Mouse (Mus musculus) ES-Bruce4 (cell line): Measurements from ENCODE around the gene Mapre3. TPM values are rescaled to one million over a fixed set of nuclear protein-coding genes. Genes with fewer than 3 reads are reported as not detected.

ENCODE experiments used
- H3K27ac ChIP-seq: 2 replicates; pipeline ENCODE4 v1.5.1; 2012; ENCODE audit warnings: low read length, inconsistent platforms; ENCODE audit not compliant: insufficient read depth
- H3K27me3 ChIP-seq: 2 replicates; pipeline ENCODE4 v1.6.1; 2012; ENCODE audit warnings: mild to moderate bottlenecking, low read length, inconsistent platforms; ENCODE audit not compliant: control insufficient read depth, poor library complexity, insufficient read depth, severe bottlenecking
- H3K36me3 ChIP-seq: 2 replicates; pipeline ENCODE4 v1.6.1; 2012; ENCODE audit warnings: inconsistent platforms, mild to moderate bottlenecking, low read length, moderate library complexity; ENCODE audit not compliant: control insufficient read depth, poor library complexity, insufficient read depth, severe bottlenecking
- H3K4me1 ChIP-seq: one replicate; pipeline ENCODE4 v1.8.1; 2011; ENCODE audit warnings: low read length; ENCODE audit not compliant: control insufficient read depth, insufficient read depth
- H3K4me3 ChIP-seq: 2 replicates; pipeline ENCODE4 v1.5.1; 2011; ENCODE audit warnings: low read depth, mild to moderate bottlenecking, low read length
- H3K9ac ChIP-seq: 2 replicates; pipeline ENCODE4 v1.6.1; 2012; ENCODE audit warnings: low read depth, mild to moderate bottlenecking, inconsistent platforms; ENCODE audit not compliant: poor library complexity, severe bottlenecking
- H3K9me3 ChIP-seq: replicated peaks from 2 replicates; pipeline ENCODE4 v1.6.1; 2012; ENCODE audit warnings: mild to moderate bottlenecking, low read length, inconsistent platforms; ENCODE audit not compliant: control insufficient read depth, poor library complexity, insufficient read depth, severe bottlenecking
- CTCF ChIP-seq: IDR thresholded peaks from one replicate; pipeline ENCODE4 v1.8.1; 2011; ENCODE audit warnings: low read depth, low read length
- EP300 ChIP-seq: IDR thresholded peaks from 2 replicates; pipeline ENCODE4 v1.6.1; 2011; ENCODE audit warnings: low read depth, low read length; ENCODE audit not compliant: insufficient read depth
- POLR2A ChIP-seq: IDR thresholded peaks from one replicate; pipeline ENCODE4 v1.8.1; 2011; ENCODE audit warnings: low read length; ENCODE audit not compliant: insufficient read depth
- polyA plus RNA-seq: library from polyadenylated mRNA; stranded (reverse); fragments of >200 nt; gene quantifications from 2 replicates; pipeline ENCODE4 v1.2.4, GENCODE M21; 2011; ENCODE audit warnings: low read depth; ENCODE audit not compliant: missing spikeins, insufficient read depth, insufficient read length

Gene Mapre3
- polyA plus RNA-seq, 1 experiment, result 15.6 TPM

DNA sequence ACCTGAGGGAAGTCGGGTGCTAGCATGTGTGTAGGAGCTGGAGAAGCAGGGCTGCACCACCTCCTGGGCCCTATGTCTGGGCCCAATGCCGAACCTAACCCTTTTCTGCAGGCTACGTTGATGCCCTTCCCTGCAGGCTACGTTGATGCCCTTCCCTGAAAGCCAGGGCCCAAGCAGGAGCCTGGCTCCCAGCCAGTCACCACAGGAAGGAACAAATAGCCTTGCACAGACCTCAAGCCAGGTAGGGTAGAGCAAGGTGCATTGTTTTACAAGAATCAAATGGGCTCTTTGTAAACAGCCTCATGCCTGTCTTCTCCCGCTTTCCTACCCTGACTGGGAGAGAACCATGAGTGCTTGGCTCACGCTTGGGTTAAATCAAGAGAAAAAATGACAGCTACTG is 11.4 kb downstream of the Mapre3 start:
- H3K4me1 ChIP-seq, result no peaks in the 10 kb centered on the region
- no peak overlapping the region for H3K27ac ChIP-seq
- no peak for TF ChIP-seq CTCF
- TF ChIP-seq EP300, result no peak
- no peak for TF ChIP-seq POLR2A
- H3K4me3 ChIP-seq, result no peak overlapping the region
- no peaks in the 10 kb centered on the region for H3K36me3 ChIP-seq
- H3K27me3 ChIP-seq, result no peaks in the 10 kb centered on the region
- H3K9ac ChIP-seq, result no peak overlapping the region
- H3K9me3 ChIP-seq, result no peaks in the 10 kb centered on the region

DNA sequence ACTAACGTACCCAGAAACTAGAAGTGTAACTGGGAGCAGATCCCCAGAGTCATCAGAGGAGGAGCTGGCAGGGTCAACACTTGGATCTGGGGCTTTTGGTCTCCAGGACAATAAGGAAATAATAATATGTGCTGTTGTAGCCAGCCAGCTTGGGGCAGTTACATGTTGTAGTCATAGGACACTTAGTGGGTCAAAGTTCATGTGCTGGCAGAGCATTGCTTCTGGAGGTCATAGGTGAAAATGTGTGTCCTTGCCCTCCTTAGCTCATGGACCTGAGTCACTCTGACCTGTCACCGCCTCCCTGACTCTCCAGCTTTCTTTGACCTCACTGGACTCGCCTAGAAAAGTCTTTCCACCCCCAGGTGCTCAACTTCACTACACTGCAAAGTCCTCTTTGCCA is 19.0 kb downstream of the Mapre3 start:
- no peak overlapping the region for H3K4me3 ChIP-seq
- no peaks in the 10 kb centered on the region for H3K4me1 ChIP-seq
- H3K27ac ChIP-seq, result no peak overlapping the region
- H3K36me3 ChIP-seq, result no peaks in the 10 kb centered on the region
- no peak overlapping the region for H3K9ac ChIP-seq
- no peaks in the 10 kb centered on the region for H3K9me3 ChIP-seq
- H3K27me3 ChIP-seq, result no peaks in the 10 kb centered on the region
- TF ChIP-seq EP300 (no peak), CTCF (no peak), POLR2A (no peak)

DNA sequence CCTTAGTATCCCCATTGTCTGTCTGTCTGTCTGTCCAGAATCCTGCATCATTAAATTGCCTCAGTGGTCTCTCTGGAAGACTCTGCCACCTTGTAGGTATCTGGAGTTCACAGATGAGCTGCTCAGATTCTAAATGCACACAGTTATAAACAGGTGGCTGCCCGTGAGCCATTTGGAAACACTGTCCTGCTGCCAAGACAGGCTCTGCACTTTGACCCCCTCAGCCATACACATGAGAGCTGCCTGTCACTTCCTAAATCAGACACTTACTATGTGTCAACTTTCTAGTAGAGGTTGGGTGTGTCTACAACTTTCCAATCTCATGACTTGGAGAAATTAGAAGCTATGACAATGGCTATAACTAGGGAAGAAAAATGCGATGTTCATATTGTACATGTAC is 25.3 kb downstream of the Mapre3 start:
- Histone ChIP-seq H3K27ac (no peak overlapping the region), H3K4me3 (no peak overlapping the region), H3K27me3 (no peaks in the 10 kb centered on the region), H3K36me3 (no peaks in the 10 kb centered on the region), H3K9me3 (no peaks in the 10 kb centered on the region), H3K4me1 (no peaks in the 10 kb centered on the region), H3K9ac (no peak overlapping the region)
- TF ChIP-seq POLR2A, result no peak
- TF ChIP-seq EP300, result no peak
- no peak for TF ChIP-seq CTCF

DNA sequence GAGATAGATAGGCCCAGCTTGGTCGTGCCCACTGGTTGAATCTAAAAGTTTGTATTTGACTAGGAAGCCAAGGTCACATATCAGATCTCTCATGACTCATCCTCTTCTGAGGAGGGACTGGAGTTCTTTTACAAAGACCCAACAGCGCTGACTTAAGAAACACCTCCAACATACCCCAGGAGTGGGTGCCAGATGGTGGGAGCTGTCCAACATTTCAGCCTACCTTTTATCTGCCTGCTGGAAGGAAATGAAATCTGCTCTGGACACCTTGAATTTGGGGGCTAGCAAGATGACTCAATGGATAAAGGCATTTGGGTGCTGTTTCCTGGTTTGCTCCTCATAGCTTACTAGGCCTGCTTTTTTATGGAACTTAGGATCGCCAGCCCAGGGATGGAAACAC is 27.5 kb downstream of the Mapre3 start:
- H3K9me3 ChIP-seq, result no peaks in the 10 kb centered on the region
- no peak for TF ChIP-seq POLR2A
- no peak for TF ChIP-seq CTCF
- no peak for TF ChIP-seq EP300
- no peak overlapping the region for H3K27ac ChIP-seq

DNA sequence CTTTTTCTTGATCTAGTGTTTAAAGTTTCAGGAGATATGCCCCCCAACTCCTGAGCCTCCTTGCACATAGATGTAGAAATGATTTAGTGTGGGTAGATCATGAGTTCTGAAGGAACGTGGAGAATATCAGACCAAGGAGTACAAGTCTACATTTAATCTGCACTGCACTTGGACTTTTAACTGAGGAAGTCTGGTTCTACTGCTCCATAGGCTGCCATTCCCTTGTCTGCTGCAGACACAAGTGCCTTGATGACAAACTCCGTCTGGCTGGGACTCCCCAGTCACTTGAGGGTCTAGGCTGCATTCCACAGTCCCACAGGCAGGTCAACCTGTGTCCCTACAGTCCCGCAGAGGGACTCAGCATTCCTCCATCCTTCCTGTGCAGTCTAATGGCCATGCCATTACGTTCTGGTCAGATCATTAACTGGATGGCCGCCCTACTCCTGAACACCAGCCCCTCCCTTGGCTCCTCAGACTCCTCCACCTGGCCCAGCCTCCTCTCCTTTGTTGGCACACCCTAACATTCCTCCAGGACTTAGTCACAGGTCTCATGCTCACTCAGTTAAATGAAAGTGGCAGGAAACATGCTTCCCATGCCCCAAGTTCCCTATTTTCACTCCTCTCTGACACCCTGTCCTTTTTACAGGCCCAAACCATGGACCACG is 35.6 kb downstream of the Mapre3 start:
- TF ChIP-seq CTCF (no peak), EP300 (no peak), POLR2A (no peak)
- H3K27ac ChIP-seq, result no peak overlapping the region
- no peaks in the 10 kb centered on the region for H3K27me3 ChIP-seq
- H3K9me3 ChIP-seq, result no peaks in the 10 kb centered on the region
- no peak overlapping the region for H3K4me3 ChIP-seq
- H3K9ac ChIP-seq, result no peak overlapping the region
- no peaks in the 10 kb centered on the region for H3K36me3 ChIP-seq
- peaks cover 1% of the 10 kb centered on the region for H3K4me1 ChIP-seq

More for the DNA sequence above, 27.5 kb downstream of the Mapre3 start:
- Histone ChIP-seq H3K9ac (no peak overlapping the region), H3K4me3 (no peak overlapping the region), H3K4me1 (no peaks in the 10 kb centered on the region), H3K27me3 (no peaks in the 10 kb centered on the region), H3K36me3 (no peaks in the 10 kb centered on the region)

DNA sequence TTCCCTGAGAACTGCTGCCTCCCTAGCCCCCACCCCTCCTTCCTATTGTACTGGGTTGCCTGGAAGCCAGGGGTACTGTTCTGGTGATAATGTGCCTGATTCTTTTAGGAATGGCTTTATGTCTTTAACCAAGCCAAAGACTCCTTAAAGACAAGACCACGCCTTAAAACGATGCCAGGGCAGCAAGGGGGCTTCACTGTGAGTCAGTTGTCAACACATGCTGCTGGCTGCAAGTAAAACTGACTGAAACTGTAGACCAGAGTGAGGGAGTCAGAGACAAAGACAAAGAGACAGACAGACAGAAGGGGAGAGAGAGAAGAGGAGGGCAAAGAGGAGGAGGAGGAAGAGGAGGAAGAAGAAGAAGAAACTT is 36.1 kb downstream of the Mapre3 start:
- no peak for TF ChIP-seq CTCF
- TF ChIP-seq EP300, result no peak
- no peak for TF ChIP-seq POLR2A
- no peak overlapping the region for H3K27ac ChIP-seq
- H3K4me1 ChIP-seq, result peaks cover 1% of the 10 kb centered on the region
- no peaks in the 10 kb centered on the region for H3K36me3 ChIP-seq
- no peaks in the 10 kb centered on the region for H3K27me3 ChIP-seq
- H3K9me3 ChIP-seq, result no peaks in the 10 kb centered on the region
- H3K9ac ChIP-seq, result no peak overlapping the region
- H3K4me3 ChIP-seq, result no peak overlapping the region
